Comparison of ENCODE assay signal across 7 mouse cellular contexts in the genomic region with DNA sequence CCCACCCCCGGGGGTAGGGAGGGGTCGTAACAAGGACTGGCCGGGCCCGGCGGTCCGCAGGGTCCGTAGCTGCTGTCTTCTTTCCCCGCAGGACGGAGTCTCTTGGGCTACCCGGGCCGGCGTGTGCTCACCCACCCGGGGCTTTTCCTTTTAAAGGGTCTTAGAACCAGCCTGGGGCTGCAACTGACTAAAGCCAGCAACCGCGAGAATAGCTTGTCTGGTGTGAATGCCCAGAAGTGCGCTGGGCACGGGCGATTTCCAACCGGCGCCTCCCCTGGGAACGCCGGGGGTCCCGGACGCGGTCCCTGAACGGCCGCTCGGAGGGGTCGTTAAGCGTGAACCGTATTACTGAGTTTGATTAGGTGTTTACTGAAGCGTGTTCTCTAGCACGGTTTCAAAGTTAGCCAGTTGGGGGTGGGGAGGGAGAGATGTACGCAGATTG. TPM values are rescaled to one million over a fixed set of nuclear protein-coding genes. Genes with fewer than 3 reads are reported as not detected.
A peak's percentile ranks its signal among the peaks of the same experiment; 100 is the strongest.
DNase-seq lines count a peak whose midpoint lies in the region; ATAC-seq and TF ChIP-seq lines count a peak whose summit lies in the region.

No protein-coding gene starts in this region.

- under 1% methylated on average over 34 of the region's 34 CpGs for WGBS in spleen, adult 2 months
- WGBS in hindbrain, embryonic 12.5 days, result under 1% methylated on average over 34 of the region's 34 CpGs
- under 1% methylated on average over 34 of the region's 34 CpGs for WGBS in liver, embryonic 16.5 days (ENCODE audit: insufficient replicate concordance)
- 1% methylated on average over 28 of the region's 34 CpGs for WGBS in stomach, postnatal 0 days

- TF ChIP-seq EP300 in stomach, postnatal 0 days (optimal IDR thresholded peaks at IDR 0.05), result no peak

- ATAC-seq in hindbrain, embryonic 12.5 days (ENCODE audit: low FRiP score), result peak; percentile 75
- ATAC-seq in liver, embryonic 16.5 days (ENCODE audit: low read depth), result peak; percentile 6; the same call in 1 of the 2 replicates
- ATAC-seq in stomach, postnatal 0 days (ENCODE audit: low FRiP score, low TSS enrichment), result peak; percentile 36

- intact Hi-C loops in left cerebral cortex, postnatal 4 days (cut with DNase I), result no loop called here

- H3K27ac ChIP-seq in spleen, adult 2 months (ENCODE audit: insufficient read depth, low read length), result no peak overlapping the region
- peak overlapping the region; percentile 89 for H3K27ac ChIP-seq in hindbrain, embryonic 12.5 days
- H3K27ac ChIP-seq in liver, embryonic 16.5 days (ENCODE audit: low read length), result peak overlapping the region; percentile 33
- peak overlapping the region; percentile 90 for H3K27ac ChIP-seq in stomach, postnatal 0 days (replicated peaks)

- H3K4me2 ChIP-seq in hindbrain, embryonic 12.5 days (replicated peaks), result peak overlapping the region; percentile 73
- H3K4me2 ChIP-seq in liver, embryonic 16.5 days (ENCODE audit: low read depth, low read length), result peak overlapping the region; percentile 98
- peak overlapping the region; percentile 89 for H3K4me2 ChIP-seq in stomach, postnatal 0 days (replicated peaks; ENCODE audit: low read depth)

- H3K9ac ChIP-seq in hindbrain, embryonic 12.5 days, result peak overlapping the region; percentile 92
- H3K9ac ChIP-seq in liver, embryonic 16.5 days (ENCODE audit: low read depth, low read length), result peak overlapping the region; percentile 83
- peak overlapping the region; percentile 90 for H3K9ac ChIP-seq in stomach, postnatal 0 days (ENCODE audit: low read length)

- H3K27me3 ChIP-seq in spleen, adult 2 months (ENCODE audit: control insufficient read depth, insufficient read depth, low read length), result no peaks in the 10 kb centered on the region
- H3K27me3 ChIP-seq in hindbrain, embryonic 12.5 days, result no peaks in the 10 kb centered on the region
- no peaks in the 10 kb centered on the region for H3K27me3 ChIP-seq in liver, embryonic 16.5 days (ENCODE audit: control insufficient read depth, insufficient read depth, low read depth, low read length)
- no peaks in the 10 kb centered on the region for H3K27me3 ChIP-seq in stomach, postnatal 0 days (ENCODE audit: control insufficient read depth, insufficient read depth, low read length)

- no peaks in the 10 kb centered on the region for H3K9me3 ChIP-seq in hindbrain, embryonic 12.5 days (replicated peaks)
- H3K9me3 ChIP-seq in liver, embryonic 16.5 days (replicated peaks; ENCODE audit: control insufficient read depth, low read length), result no peaks in the 10 kb centered on the region
- H3K9me3 ChIP-seq in stomach, postnatal 0 days (ENCODE audit: control insufficient read depth, low read length), result no peaks in the 10 kb centered on the region

- no peak for TF ChIP-seq POLR2A in spleen, adult 2 months (IDR thresholded peaks at IDR 0.05; ENCODE audit: low read depth, low read length)

- peak overlapping the region; percentile 94 for H3K4me3 ChIP-seq in spleen, adult 2 months (ENCODE audit: extremely low read depth, insufficient read depth, insufficient read length)
- H3K4me3 ChIP-seq in hindbrain, embryonic 12.5 days, result peak overlapping the region; percentile 88
- peak overlapping the region; percentile 85 for H3K4me3 ChIP-seq in liver, embryonic 16.5 days (ENCODE audit: low read depth, low read length)
- H3K4me3 ChIP-seq in stomach, postnatal 0 days (ENCODE audit: low read depth, low read length), result peak overlapping the region; percentile 77

- H3K4me1 ChIP-seq in spleen, adult 2 months (ENCODE audit: control insufficient read depth, insufficient read depth, insufficient read length), result peaks cover 7% of the 10 kb centered on the region; the same call in 1 of the 2 replicates
- H3K4me1 ChIP-seq in hindbrain, embryonic 12.5 days, result peaks cover 10% of the 10 kb centered on the region
- peaks cover 11% of the 10 kb centered on the region for H3K4me1 ChIP-seq in liver, embryonic 16.5 days (ENCODE audit: control insufficient read depth, low read depth, low read length)
- H3K4me1 ChIP-seq in stomach, postnatal 0 days (replicated peaks; ENCODE audit: control insufficient read depth, insufficient read depth), result no peaks in the 10 kb centered on the region; the same call in 1 of the 2 replicates

- no peak for TF ChIP-seq CTCF in spleen, adult 2 months (IDR thresholded peaks at IDR 0.05; ENCODE audit: extremely low read depth, insufficient read depth, insufficient read length, insufficient replicate concordance)
- no peak for TF ChIP-seq CTCF in stomach, postnatal 0 days (IDR thresholded peaks at IDR 0.05; ENCODE audit: low read depth)

- no peaks in the 10 kb centered on the region for H3K36me3 ChIP-seq in spleen, adult 2 months (ENCODE audit: control insufficient read depth, insufficient read depth, low read length)
- no peaks in the 10 kb centered on the region for H3K36me3 ChIP-seq in hindbrain, embryonic 12.5 days
- H3K36me3 ChIP-seq in liver, embryonic 16.5 days (ENCODE audit: control insufficient read depth, insufficient read depth), result no peaks in the 10 kb centered on the region
- H3K36me3 ChIP-seq in stomach, postnatal 0 days (ENCODE audit: control insufficient read depth, insufficient read depth, low read length), result no peaks in the 10 kb centered on the region

- peak in 1 of 2 experiments; percentile 20 for DNase-seq in spleen, adult 2 months (ENCODE audit: low read depth in 1 of 2, low spot score in 2 of 2)
- no peak for DNase-seq in spleen, adult 12 weeks (ENCODE audit: low spot score)
- DNase-seq in cerebellum, adult 8-10 months, result peak; percentile 26
- peak; percentile 37 for DNase-seq in stomach, postnatal 0 days (ENCODE audit: low spot score)
- DNase-seq in left cerebral cortex, postnatal 4 days, result no peak

RNA-seq across cellular contexts. Expression of gene Rubcn, which starts 0.6 kb away (rescaled TPM):
- polyA plus RNA-seq in spleen, adult 2 months (2012; rRNA removed), result 74.6 and 88.1 TPM in 2 replicates
- polyA plus RNA-seq in hindbrain, embryonic 12.5 days (2016; fragmentation: Nextera tagmentation; extraction: Ambion mirVana), result 27.8 and 30.1 TPM in 2 replicates
- 5.4 and 6.1 TPM in 2 replicates for polyA plus RNA-seq in liver, embryonic 16.5 days (2015; fragmentation: Nextera tagmentation; extraction: Ambion mirVana)
- 7.1 and 8.3 TPM in 2 replicates for polyA plus RNA-seq in stomach, postnatal 0 days (2015; fragmentation: Nextera tagmentation; extraction: Ambion mirVana)
- 10 to 100 TPM; 72.4 to 78.3 TPM for total RNA-seq in left cerebral cortex, postnatal 4 days (2021)

RNA-seq across cellular contexts. Expression of gene Fyttd1, which starts 0.9 kb away (rescaled TPM):
- 3.7 and 4.1 TPM in 2 replicates for polyA plus RNA-seq in spleen, adult 2 months (2012; rRNA removed)
- polyA plus RNA-seq in hindbrain, embryonic 12.5 days (2016; fragmentation: Nextera tagmentation; extraction: Ambion mirVana), result 121 and 133 TPM in 2 replicates
- 24.9 and 27.0 TPM in 2 replicates for polyA plus RNA-seq in liver, embryonic 16.5 days (2015; fragmentation: Nextera tagmentation; extraction: Ambion mirVana)
- 60.4 and 66.5 TPM in 2 replicates for polyA plus RNA-seq in stomach, postnatal 0 days (2015; fragmentation: Nextera tagmentation; extraction: Ambion mirVana)
- 100 to 1,000 TPM; 120 to 139 TPM for total RNA-seq in left cerebral cortex, postnatal 4 days (2021)

RNA-seq across cellular contexts. Expression of gene Lrch3, which starts 35.7 kb away (rescaled TPM):
- 16.9 and 20.1 TPM in 2 replicates for polyA plus RNA-seq in spleen, adult 2 months (2012; rRNA removed)
- polyA plus RNA-seq in hindbrain, embryonic 12.5 days (2016; fragmentation: Nextera tagmentation; extraction: Ambion mirVana), result 50.3 and 53.3 TPM in 2 replicates
- 4.5 and 5.1 TPM in 2 replicates for polyA plus RNA-seq in liver, embryonic 16.5 days (2015; fragmentation: Nextera tagmentation; extraction: Ambion mirVana)
- polyA plus RNA-seq in stomach, postnatal 0 days (2015; fragmentation: Nextera tagmentation; extraction: Ambion mirVana), result 5.4 and 8.1 TPM in 2 replicates
- total RNA-seq in left cerebral cortex, postnatal 4 days (2021), result 10 to 100 TPM; 46.9 to 47.9 TPM

Comparison
In these comparisons a context has a peak if more than half of its experiments do, and no peak if none do; other contexts are left out.
1. DNase-seq: peak in cerebellum, adult 8-10 months (single experiment) and stomach, postnatal 0 days (single experiment); none in spleen, adult 12 weeks (single experiment) and left cerebral cortex, postnatal 4 days (single experiment).
2. ATAC-seq: peak in every context shown above with its lines; median percentile 75 in hindbrain, embryonic 12.5 days; 36 in stomach, postnatal 0 days; 6 in liver, embryonic 16.5 days.
3. Peak in every context shown above with its lines, with median percentiles within 50 percentile points of each other: H3K4me3 ChIP-seq, H3K4me2 ChIP-seq and H3K9ac ChIP-seq.